22 mouse cellular contexts compared by ENCODE assay signal in genomic region chr10:84377956-84378355, GRCm38 (mm10).
"Had no signal": no experiment of that assay in that cellular context is flagged by ENCODE, and none has a peak within 500 bp of the region (broad histone marks: within the 10 kb centered on the region; RNA-seq: fewer than 3 reads in every experiment).

No protein-coding gene starts in this region.

- H3K36me3 ChIP-seq: intestine, embryonic 15.5 days; liver, embryonic 13.5 days; liver, embryonic 15.5 days had no signal

- H3K27ac ChIP-seq: gastrocnemius, adult 2 months; heart, adult 2 months; hindbrain, embryonic 10.5 days; hindbrain, embryonic 12.5 days; hindbrain, embryonic 14.5 days; intestine, embryonic 15.5 days; limb, embryonic 10.5 days; limb, embryonic 12.5 days; liver, embryonic 13.5 days; liver, embryonic 15.5 days had no signal

- H3K4me3 ChIP-seq: gastrocnemius, adult 2 months; heart, adult 2 months; hindbrain, embryonic 10.5 days; hindbrain, embryonic 12.5 days; intestine, embryonic 15.5 days; left cerebral cortex, adult 2 months; limb, embryonic 10.5 days; limb, embryonic 12.5 days; liver, embryonic 13.5 days; liver, embryonic 15.5 days had no signal

- DNase-seq: gastrocnemius, adult 2 months; gastrocnemius, postnatal 10 days; gastrocnemius, postnatal 25 days; heart, adult 2 months; heart, postnatal 10 days; heart, postnatal 36 days; kidney, adult 18-20 months; kidney, adult 8-10 months; kidney, postnatal 10 days; kidney, postnatal 25 days; kidney, postnatal 4 days; layer of hippocampus, adult 9-11 months; liver; liver, embryonic 13.5 days had no signal

- H3K9me3 ChIP-seq: hindbrain, embryonic 10.5 days; hindbrain, embryonic 12.5 days; intestine, embryonic 15.5 days; limb, embryonic 10.5 days; limb, embryonic 12.5 days; liver, embryonic 13.5 days; liver, embryonic 15.5 days had no signal

- H3K27me3 ChIP-seq: hindbrain, embryonic 12.5 days; intestine, embryonic 15.5 days; limb, embryonic 12.5 days; liver, embryonic 13.5 days; liver, embryonic 15.5 days had no signal
